Mouse (Mus musculus) gastrocnemius, adult 2 months (tissue): ENCODE measurements at regions not wholly inside any gene's neighbourhood (a gene's known extent, or its start where the extent isn't known, plus 50 kb on each side); places are given as distances from the start of the nearest gene placed in this dataset.

Experiments used
- DNase-seq: peaks from one replicate; pipeline ENCODE4 v3.0.0; 2022
- H3K27ac ChIP-seq: fragments of 200-600 bp; 2 replicates; pipeline ENCODE4 v1.8.1; 2022; ENCODE audit warnings: mild to moderate bottlenecking
- H3K4me3 ChIP-seq: fragments of 200-600 bp; 2 replicates; pipeline ENCODE4 v1.8.1; 2022; ENCODE audit warnings: mild to moderate bottlenecking, moderate library complexity
- CTCF ChIP-seq: fragments of 200-600 bp; IDR thresholded peaks from 2 replicates; pipeline ENCODE4 v1.8.1; 2022; ENCODE audit warnings: antibody characterized with exemption, mild to moderate bottlenecking, moderate library complexity
- intact Hi-C: fragments of 180-260 bp; cut with DNase I; formaldehyde crosslinking; loops from one replicate; pipeline ENCODE4 v1.15.1; 2025

DNA sequence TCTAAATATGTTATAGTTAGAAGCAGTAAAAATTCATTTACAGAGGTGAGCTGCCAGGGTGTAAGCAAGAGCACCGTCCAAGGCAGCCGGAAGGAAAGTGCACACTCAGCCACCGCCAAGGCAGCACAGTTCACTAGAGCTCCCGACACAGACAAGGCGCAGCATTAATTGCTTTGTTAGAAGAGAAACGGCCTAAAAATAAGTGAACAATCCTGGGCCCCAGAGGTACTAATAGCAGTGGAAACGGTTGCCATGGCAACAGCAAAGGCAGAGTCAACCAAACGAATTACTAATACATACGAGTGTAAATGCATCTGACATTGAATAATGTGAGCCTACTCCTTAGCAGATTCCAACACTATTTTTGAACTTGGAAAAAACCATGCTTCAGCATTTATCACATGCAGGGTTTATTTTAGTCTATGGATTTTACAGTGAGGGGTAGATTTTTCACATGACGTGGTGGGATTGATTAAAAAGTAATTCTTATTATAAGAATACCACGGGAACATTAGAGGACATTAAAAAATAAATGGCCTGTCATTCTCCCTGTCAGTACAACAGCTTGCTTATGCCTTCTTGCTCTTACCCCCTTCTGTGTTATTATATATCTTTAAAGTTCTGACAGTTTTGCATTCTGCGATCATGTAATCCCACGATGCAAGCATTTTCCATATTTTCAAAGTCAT, 62.5 kb downstream of the Cavin4 start:
- intact Hi-C loops = no loop called here
- TF ChIP-seq CTCF = no peak
- H3K27ac ChIP-seq = peak overlapping the region; percentile 58; the same call in 1 of the 2 replicates

DNA sequence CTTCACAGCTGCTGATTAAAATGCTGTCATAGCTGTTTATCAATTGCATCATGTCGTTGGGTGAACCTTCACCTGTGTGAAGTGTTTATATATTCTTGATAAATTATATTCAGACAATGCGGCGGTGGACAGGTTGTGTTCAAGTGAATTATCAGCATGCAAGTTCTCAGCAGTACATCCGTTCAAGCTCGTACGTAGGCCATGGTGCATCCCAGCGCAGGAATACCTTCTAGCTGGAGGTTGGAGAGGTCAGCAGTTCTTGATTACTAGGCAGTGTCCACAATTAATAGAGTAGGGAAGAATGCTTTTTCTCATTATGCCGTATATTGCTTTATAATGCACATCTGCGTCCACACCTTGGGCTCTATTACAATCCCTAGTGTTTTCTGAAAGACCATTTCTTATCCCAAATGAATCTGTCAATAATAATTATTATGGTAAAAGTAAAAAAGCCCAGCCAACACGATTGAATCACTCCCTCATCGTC, 63.1 kb downstream of the Cavin4 start:
- no peak for DNase-seq

More for the DNA sequence above, 62.5 kb downstream of the Cavin4 start:
- H3K4me3 ChIP-seq = peak overlapping the region; percentile 51
- no peak for DNase-seq

DNA sequence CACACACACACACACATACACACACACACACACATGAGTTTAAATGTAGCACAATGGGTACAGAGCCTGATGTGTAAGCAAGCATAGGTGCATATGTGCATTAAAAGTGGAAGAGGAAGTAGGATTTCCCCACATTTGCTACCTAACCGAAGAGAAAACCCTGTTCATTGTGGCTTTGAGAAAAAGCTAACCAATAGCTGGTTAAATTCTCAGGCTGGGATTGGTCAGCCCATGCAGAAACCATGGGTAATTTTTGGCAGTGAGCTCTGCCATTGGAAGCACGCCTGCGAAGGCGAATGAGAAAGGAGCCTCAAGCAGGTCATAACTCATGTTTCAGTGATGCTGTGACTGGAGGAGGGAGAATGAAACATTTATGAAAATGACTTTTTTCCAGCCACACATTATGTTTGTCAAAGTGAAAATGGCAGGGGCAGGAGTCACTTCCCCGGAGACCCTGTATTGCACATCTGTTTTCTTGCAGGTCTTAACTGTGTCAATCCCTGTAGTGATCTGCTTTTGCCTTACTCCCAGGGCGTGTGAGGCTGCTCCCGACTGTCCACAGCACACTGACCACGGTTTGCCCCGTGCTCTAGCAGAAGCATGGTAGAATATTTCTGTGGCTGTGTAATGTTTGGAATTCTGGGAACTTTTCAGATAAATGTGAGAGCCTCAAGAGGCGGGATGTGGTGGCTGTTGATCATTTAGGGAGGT, 71.7 kb downstream of the Cavin4 start:
- intact Hi-C loops = no loop called here
- no peak for DNase-seq
- Histone ChIP-seq H3K4me3 (no peak overlapping the region), H3K27ac (no peak overlapping the region)
- TF ChIP-seq CTCF = no peak

More for the DNA sequence above, 63.1 kb downstream of the Cavin4 start:
- H3K4me3 ChIP-seq = no peak overlapping the region
- no peak overlapping the region for H3K27ac ChIP-seq
- intact Hi-C loops = no loop called here
- TF ChIP-seq CTCF = no peak

DNA sequence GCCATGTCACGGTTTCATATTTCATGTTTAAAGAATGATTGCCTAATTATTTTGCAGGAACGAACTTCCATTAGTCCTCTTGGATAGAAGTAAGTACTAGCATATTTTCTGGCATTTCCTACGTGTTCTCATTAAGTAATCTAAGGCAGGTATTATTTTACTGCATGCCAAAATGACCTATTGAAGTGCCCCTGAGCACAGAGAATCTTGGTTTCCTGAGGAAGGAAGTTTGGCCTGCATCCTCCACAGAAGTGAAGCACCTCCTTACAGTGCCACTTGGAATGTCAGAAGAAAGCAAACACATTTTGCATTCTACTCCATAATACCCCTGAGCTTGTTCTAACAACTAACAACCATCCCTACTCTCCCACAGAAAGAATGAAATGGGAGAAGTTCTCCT, 82.9 kb downstream of the Cavin4 start:
- H3K4me3 ChIP-seq = no peak overlapping the region
- no peak for DNase-seq
- intact Hi-C loops = no loop called here
- H3K27ac ChIP-seq = no peak overlapping the region
- no peak for TF ChIP-seq CTCF

DNA sequence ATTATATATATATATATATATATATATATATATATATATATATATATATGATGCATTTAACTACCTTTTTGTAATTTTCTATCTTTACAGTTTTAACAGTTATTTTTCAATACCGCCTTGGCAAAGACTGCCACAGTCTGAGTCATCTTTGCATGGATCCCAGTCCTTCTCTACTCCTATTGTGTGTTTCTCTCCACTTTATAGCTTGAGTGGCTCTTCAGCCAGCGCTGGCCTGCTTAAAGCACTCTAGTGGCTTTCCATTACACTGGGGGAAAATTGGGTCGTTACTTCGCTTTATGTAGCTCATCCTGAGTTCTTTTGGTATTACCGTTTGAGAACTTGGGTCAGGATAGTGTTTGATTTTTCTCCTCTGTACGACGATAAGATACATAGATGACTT, 86.3 kb downstream of the Cavin4 start:
- Histone ChIP-seq H3K4me3 (no peak overlapping the region), H3K27ac (no peak overlapping the region)
- TF ChIP-seq CTCF = no peak
- intact Hi-C loops = no loop called here
- DNase-seq = no peak

DNA sequence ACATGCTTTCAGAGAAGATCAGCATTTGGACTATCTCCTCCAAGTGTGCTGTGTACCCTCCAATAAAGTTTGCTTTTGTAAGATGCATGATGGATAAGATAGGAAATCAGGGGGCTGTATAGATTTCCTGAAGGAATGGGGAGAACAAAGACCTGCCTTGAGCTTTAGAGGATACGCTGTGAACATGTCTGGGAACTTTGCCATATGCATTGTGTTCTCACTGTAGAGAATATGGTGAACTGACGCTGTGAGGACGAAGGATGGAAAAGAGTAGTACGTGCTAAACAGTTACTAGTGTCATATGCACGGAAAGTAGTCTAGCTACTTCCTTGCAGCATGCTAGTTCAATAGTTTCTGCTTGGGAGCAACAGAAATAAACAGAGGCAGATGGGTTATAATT, 86.8 kb downstream of the Cavin4 start:
- intact Hi-C loops = no loop called here
- TF ChIP-seq CTCF = no peak
- no peak overlapping the region for H3K4me3 ChIP-seq
- no peak for DNase-seq
- H3K27ac ChIP-seq = no peak overlapping the region

DNA sequence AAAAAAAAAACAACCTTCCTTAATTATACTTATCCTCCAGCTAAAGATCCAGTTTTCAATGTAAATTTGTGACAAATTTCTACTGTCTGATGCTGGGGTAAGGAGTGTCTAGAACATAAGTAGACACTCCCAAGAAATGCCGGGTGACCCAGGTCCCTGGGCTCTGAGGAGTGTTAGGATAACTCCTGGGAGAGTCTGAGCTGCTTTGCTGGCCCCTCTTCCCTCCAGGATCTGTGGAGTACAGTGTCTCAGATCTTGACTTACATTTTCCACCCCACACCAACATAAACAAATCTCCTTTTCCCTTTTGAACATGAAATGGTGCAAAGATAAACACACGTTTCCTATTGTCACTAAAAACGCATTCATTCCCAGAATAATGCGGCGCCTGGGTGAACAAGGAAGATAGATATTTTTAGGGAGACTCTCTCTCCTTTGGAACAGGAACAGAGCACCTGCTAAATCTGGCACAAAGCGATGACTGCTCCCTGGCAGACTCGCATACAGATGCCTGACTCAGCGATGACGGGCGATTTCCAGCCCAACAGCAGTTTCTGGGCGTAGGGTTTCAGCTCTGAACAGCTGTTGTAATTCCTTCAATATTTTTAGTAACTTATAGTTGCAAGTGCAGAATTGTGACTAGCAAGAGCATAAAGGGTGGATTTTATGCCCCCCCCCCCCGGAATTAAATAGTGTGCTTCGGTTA, 91.3 kb downstream of the Cavin4 start:
- DNase-seq = peak; percentile 88
- H3K27ac ChIP-seq = peak overlapping the region; percentile 77
- H3K4me3 ChIP-seq = peak overlapping the region; percentile 45
- intact Hi-C loops = no loop called here
- TF ChIP-seq CTCF = no peak

DNA sequence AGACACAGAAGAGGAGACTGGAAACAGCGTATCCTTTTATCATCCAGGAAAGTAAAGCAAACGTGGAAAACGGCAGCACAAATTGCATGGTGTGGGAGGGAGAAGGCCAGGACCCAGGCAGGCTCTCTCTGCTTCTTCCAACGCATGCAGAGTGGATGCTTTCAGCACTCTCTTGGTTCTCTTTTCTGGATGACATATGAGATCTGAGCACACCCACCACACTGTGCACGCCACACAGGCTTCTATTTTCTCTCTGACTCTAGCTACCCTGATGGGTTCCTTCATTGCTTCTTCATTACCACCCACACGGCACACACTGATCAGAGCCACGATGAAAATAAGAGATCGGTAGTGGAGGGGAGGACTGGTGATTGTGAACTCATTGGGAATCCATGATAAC, 97.3 kb downstream of the Cavin4 start:
- no peak for TF ChIP-seq CTCF
- H3K27ac ChIP-seq = no peak overlapping the region
- no peak overlapping the region for H3K4me3 ChIP-seq
- DNase-seq = no peak
- intact Hi-C loops = no loop called here

DNA sequence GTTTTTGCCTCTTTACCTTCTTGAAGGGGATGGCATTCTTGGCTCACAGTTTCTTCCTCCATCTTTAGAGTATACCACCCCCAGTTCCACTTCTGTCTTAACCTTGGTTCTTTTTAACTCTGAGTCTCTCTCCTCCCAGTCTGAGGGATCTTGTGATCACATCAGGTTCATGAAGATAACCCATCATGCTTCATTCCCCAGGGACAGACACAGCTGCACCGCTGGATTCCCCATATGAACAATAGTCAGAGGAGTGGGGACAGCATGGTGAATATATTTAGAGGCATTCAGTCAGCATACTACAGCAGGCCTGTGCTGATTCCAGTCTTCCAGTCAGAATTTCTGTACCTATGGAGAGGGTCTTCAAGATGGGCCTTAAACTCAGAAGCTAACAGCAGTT, 103.1 kb downstream of the Cavin4 start:
- Histone ChIP-seq H3K4me3 (no peak overlapping the region), H3K27ac (no peak overlapping the region)
- DNase-seq = no peak
- no peak for TF ChIP-seq CTCF
- intact Hi-C loops = no loop called here

DNA sequence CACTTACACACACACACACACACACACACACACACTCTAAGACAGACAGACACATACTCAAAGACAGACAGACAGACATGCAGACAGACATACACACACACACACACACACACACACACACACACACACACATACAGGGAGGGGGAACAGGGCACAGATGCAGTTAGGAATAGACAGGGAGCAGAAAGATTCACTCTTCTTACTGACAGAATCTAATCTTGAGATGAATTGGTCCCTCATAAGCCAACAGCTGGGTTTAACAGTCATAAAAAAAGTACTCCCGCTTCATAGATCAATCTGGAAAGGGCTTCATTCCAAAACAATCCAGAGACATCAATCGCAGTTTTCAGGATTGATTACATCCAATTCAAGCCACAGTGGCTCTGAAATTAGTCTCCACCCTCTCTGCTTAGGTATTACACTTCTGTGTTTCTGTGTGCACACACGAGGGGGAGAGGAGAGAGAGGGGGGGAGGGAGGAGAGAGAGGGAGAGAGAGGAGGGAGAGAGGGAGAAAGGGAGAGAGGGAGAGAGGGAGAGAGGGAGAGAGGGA, 107.2 kb downstream of the Cavin4 start:
- no peak for TF ChIP-seq CTCF

DNA sequence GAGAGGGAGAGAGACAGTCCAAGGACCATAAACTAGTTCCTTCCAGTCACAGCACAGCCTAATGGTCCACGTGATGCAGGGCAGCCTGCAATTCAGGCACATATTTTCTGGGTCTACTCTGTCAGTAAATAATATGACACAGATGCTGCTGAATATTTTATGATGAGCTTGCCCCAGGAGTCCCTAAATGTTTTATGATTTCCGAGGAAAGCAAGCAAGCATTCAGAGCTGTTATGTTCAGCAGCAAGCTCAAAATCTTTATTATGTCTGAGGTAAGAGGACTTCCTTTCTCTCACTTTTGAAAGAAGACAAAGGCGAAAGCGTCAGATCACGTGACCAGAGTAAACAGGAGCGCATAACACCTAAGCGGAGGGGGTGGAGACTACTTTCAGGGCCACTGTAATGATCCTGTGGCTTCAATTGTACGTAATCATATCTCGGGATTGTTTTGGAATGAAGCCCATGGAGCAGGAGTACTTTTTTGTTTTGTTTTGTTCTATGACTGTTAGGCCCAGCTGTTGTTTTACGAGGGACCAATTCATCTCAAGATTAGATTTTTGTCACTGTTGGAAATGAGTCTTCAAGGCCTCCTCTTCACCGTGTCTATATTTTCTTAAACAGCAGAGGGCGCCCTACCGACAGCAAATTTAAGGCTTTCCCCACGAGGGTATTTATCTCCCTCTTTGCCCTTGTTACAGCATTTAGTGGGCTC, 107.8 kb downstream of the Cavin4 start:
- DNase-seq = peak; percentile 27
- intact Hi-C loops = loop anchor here (5.0 to 10.0 kb wide), 2 partner anchors 79 to 554 kb away; no protein-coding TSS in a partner anchor
- H3K4me3 ChIP-seq = no peak overlapping the region
- peak overlapping the region; percentile 16; the same call in 1 of the 2 replicates for H3K27ac ChIP-seq
- TF ChIP-seq CTCF = peak; percentile 72

More for the DNA sequence above, 107.2 kb downstream of the Cavin4 start:
- DNase-seq = no peak
- no peak overlapping the region for H3K27ac ChIP-seq
- H3K4me3 ChIP-seq = no peak overlapping the region
- intact Hi-C loops = loop anchor here (5.0 to 10.0 kb wide), 2 partner anchors 78 to 554 kb away; no protein-coding TSS in a partner anchor

DNA sequence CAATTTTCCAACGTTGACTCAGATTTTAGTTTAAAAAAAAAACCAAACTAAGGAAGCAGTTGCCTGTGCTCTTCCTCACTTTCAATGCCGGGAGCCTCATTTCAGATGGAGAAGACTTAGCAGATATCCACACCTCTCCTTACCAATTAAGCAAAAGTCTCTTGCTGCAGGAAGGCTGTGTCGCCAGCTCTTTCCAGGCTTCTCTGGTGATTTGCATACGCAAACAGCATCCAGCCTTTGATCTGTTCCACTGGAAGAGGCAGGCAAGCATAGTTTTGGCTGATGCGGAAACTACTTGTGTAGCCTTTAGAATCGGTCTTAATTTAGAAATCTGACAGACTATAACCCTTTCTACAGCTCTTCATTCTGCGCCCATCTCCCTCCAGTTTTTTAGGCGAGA, 108.5 kb downstream of the Cavin4 start:
- Histone ChIP-seq H3K4me3 (no peak overlapping the region), H3K27ac (no peak overlapping the region)
- no peak for DNase-seq
- intact Hi-C loops = loop anchor here (5.0 to 10.0 kb wide), 2 partner anchors 80 to 553 kb away; no protein-coding TSS in a partner anchor
- TF ChIP-seq CTCF = no peak
